Mouse (Mus musculus) CH12.LX (cell line): ENCODE data around the gene Speg.

Experiments used
- CHD2 ChIP-seq: IDR thresholded peaks from 2 replicates; pipeline ENCODE4 v1.6.1; 2011; ENCODE audit warnings: low read length, improper control_type of control experiment
- CTCF ChIP-seq, 2 experiments: IDR thresholded peaks in 1 of 2; conservative IDR thresholded peaks in 1 of 2; 2 replicates each; pipeline ENCODE4 v1.5.1; 2011 to 2012; ENCODE audit warnings: low read depth in 2 of 2, low read length in 2 of 2, improper control_type of control experiment in 1 of 2, inconsistent platforms in 1 of 2, mild to moderate bottlenecking in 1 of 2, moderate library complexity in 1 of 2
- ETS1 ChIP-seq: conservative IDR thresholded peaks from 2 replicates; pipeline ENCODE4 v1.6.1; 2012; ENCODE audit warnings: low read depth, mild to moderate bottlenecking, inconsistent platforms, low read length, improper control_type of control experiment, moderate library complexity
- JUND ChIP-seq: conservative IDR thresholded peaks from 2 replicates; pipeline ENCODE4 v1.6.1; 2011; ENCODE audit warnings: low read depth, low read length, improper control_type of control experiment
- MAFK ChIP-seq: IDR thresholded peaks from 2 replicates; pipeline ENCODE4 v1.6.1; 2011; ENCODE audit warnings: low read length, improper control_type of control experiment; ENCODE audit not compliant: insufficient replicate concordance
- MAX ChIP-seq: IDR thresholded peaks from 2 replicates; pipeline ENCODE4 v1.6.1; 2011; ENCODE audit warnings: low read length, improper control_type of control experiment
- MYC ChIP-seq: IDR thresholded peaks from 2 replicates; pipeline ENCODE4 v1.6.1; 2011; ENCODE audit warnings: low read depth, mild to moderate bottlenecking, improper control_type of control experiment, low read length
- NRF1 ChIP-seq: IDR thresholded peaks from 2 replicates; pipeline ENCODE4 v1.6.1; 2014; ENCODE audit warnings: low read depth, mild to moderate bottlenecking, inconsistent platforms, low read length, improper control_type of control experiment, moderate library complexity
- PAX5 ChIP-seq: IDR thresholded peaks from 2 replicates; pipeline ENCODE4 v1.6.1; 2012; ENCODE audit warnings: low read length, inconsistent platforms, mixed read lengths
- POLR2A ChIP-seq: IDR thresholded peaks from 2 replicates; pipeline ENCODE4 v1.6.1; 2011; ENCODE audit warnings: low read depth, mild to moderate bottlenecking, improper control_type of control experiment, low read length
- POLR2AphosphoS2 ChIP-seq: IDR thresholded peaks from 2 replicates; pipeline ENCODE4 v1.6.1; 2011; ENCODE audit warnings: low read depth, low read length, improper control_type of control experiment
- SIN3A ChIP-seq: IDR thresholded peaks from 2 replicates; pipeline ENCODE4 v1.6.1; 2012; ENCODE audit warnings: low read length, improper control_type of control experiment, inconsistent platforms
- TCF12 ChIP-seq: IDR thresholded peaks from 2 replicates; pipeline ENCODE4 v1.6.1; 2014; ENCODE audit warnings: low read depth, mild to moderate bottlenecking, inconsistent platforms, low read length, improper control_type of control experiment
- ZMIZ1 ChIP-seq: IDR thresholded peaks from 2 replicates; pipeline ENCODE4 v1.6.1; 2012; ENCODE audit warnings: low read depth, mild to moderate bottlenecking, inconsistent platforms, low read length, improper control_type of control experiment

DNA sequence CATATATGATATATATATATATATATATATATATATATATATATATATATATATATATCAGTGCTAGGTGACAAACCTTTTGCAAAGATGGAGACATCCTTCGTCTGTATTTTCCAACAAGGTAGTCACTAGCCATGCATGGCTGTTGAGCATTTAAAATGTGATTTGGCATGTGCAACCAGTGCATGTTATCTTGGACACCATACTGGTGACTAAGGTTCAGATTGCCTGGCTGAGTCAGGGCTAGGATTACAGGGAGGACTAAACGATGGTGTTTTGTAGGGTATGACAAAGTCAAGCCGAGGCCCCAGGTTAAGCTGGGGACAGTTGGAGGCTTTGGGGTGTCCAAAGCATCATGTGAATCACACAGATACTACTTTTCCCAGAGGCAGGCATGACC, 80.3 kb downstream of the Speg start:
- TF ChIP-seq CHD2, result no peak
- TF ChIP-seq CTCF (conservative IDR thresholded peaks at IDR 0.05 in 1 of 2, IDR thresholded peaks at IDR 0.05 in 1 of 2; ENCODE audit: low read depth in 2 of 2, low read length in 2 of 2), result no peak
- no peak for TF ChIP-seq POLR2A
- no peak for TF ChIP-seq TCF12
- no peak for TF ChIP-seq PAX5
- TF ChIP-seq JUND, result no peak
- TF ChIP-seq ZMIZ1, result no peak
- TF ChIP-seq SIN3A, result no peak
- no peak for TF ChIP-seq MAX
- no peak for TF ChIP-seq POLR2AphosphoS2
- no peak for TF ChIP-seq MYC
- no peak for TF ChIP-seq ETS1
- no peak for TF ChIP-seq MAFK
- no peak for TF ChIP-seq NRF1
